Mouse (Mus musculus): ENCODE data around the gene Cltc.

GRCm38 (mm10) chr11:86764501-86764900 lies 7.1 kb upstream of the Cltc start:
- TF ChIP-seq CTCF (IDR thresholded peaks at IDR 0.05; ENCODE audit: extremely low read depth, insufficient read depth, low read length), result no peak
- TF ChIP-seq POLR2A (IDR thresholded peaks at IDR 0.05; ENCODE audit: extremely low read depth, insufficient read depth, low read length), result no peak

Data from cortical plate, adult 2 months (tissue).